Mouse (Mus musculus): Measurements from ENCODE around the gene Nes. TPM values are rescaled to one million over a fixed set of nuclear protein-coding genes. Genes with fewer than 3 reads are reported as not detected.

Nes gene
- 2.1 TPM for polyA plus RNA-seq (2014; fragmentation: Illumina TruSeq; extraction: RNeasy Lipid Tissue Mini Kit (QIAGEN cat#74804); ENCODE audit: low replicate concordance)

DNA sequence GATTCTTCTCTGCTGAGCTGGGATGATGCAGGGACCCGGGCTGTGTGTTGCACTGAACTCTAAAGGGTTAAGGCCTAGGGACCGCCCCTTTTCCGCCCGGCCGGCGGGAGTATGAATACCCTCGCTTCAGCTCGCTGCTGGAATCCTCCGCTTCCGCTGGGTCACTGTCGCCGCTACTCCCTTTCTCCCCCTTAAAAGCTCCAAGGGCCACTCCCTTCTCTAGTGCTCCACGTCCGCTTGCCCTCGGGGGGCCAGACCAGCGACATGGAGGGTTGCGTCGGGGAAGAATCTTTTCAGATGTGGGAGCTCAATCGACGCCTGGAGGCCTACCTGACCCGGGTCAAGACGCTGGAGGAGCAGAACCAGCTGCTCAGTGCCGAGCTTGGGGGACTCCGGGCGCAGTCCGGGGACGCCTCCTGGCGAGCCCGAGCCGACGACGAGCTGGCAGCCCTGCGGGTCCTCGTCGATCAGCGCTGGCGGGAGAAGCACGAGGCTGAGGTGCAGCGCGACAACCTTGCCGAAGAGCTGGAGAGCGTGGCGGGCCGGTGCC, at the start of gene Nes:
Gene Nes, plus strand, starts transcription at position 140 of the 550 bp plus-strand sequence.

DNA sequence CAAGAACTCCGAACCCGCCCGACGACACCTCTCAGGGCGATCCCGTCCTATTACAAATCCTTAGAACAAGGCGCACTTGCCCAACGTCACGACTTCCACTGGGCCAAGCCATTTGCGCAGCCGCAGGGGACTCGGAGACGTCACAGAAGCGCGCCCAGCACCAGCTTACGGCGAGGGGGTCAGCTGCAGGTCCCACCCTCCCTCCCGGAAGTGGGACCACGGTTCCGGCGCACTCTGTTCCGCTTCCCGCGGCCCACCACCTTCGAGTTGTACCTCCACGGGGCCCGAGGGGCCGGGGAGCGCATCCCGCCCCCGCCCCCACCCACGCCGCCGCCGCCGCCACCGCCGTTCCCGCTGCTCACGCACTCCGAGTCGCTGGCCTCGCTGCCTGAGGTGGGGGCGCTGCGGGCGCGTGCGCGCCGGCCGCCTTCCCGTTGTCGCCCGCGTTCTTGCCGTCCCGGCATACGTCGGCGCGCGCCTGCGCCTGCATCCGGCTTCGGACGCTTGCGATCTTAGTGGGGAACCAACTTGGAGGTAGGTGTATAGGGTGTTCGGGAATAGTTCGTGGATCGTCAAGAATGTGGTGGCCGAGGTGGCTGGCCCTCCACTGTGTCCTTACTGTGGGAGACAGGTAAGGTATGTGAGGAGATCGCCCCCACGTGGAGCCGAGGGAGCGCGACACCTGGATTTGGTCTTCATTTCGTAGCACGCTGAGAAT, 40.6 kb upstream of the Nes start, which contains the start of the genes Isg20l2 and Rrnad1:
Gene Isg20l2, plus strand, starts transcription at position 237 of the 718 bp plus-strand sequence.
Gene Rrnad1, minus strand, starts transcription at position 640 of the 718 bp plus-strand sequence.

DNA sequence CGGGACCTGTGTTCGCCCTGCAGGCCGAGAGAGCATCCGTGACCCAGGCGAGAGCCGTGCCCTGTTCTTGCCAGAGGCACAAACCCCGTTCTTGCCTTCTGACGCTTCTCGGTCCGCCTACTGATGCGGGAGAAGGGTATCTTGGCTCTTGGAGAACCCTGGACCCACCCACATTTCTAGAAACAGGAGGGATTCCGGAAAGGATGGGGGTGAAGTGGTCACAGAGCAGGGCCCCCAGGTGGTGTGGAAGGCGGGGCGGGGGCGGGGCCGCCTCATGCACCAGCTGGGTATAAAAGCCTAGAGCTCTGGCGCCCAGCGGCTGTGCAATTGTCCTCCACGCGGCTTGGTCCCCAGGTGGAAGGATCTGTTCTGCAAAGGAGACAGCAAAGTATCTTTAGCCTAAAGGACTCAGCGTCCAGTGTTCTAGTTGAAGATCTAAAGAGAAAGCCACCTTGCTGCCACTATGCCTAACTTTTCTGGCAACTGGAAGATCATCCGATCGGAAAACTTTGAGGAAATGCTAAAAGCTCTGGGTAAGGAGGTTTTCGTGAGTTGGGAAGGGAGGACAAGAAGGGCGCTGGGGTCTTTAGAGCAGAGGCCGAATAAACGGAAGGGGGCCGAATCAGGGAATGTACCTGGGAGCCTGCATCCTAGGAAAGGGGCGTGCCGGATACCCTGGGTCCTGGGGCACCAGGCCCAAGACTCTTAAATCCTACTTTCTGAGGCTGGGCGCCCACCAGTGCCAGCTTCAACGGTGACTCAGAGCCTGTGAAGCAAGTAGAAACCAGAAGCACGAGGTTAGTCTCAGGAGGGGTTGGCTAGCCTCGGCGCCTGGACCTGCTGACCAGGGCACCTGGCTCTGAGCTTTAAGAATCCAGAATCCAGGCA, 22.3 kb upstream of the Nes start, which contains the start of gene Crabp2:
Gene Crabp2, plus strand, starts transcription at position 289 of the 888 bp plus-strand sequence.

DNA sequence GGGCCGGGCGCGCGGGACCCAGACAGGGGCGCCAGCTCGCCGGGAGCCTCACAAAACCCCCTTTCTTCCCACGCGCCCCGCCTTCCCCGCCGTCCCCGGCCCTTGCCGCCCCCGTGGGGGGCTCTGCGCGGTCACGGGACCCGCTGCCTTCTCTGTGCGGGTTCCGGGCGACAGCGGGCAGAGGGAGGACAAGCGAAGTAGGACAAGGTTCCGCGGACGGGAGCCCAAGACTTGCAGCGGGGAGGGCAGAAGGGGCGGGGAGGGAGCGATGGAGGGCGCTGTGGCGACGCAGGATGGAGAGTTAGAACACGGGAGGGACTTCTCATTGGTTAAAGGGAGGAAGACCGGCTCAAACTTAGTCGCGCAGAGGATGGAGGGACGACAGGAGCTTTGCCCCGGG, 29.3 kb downstream of the Nes start, which contains the start of gene Bcan:
Gene Bcan, minus strand, starts transcription at position 50 of the 400 bp plus-strand sequence.

DNA sequence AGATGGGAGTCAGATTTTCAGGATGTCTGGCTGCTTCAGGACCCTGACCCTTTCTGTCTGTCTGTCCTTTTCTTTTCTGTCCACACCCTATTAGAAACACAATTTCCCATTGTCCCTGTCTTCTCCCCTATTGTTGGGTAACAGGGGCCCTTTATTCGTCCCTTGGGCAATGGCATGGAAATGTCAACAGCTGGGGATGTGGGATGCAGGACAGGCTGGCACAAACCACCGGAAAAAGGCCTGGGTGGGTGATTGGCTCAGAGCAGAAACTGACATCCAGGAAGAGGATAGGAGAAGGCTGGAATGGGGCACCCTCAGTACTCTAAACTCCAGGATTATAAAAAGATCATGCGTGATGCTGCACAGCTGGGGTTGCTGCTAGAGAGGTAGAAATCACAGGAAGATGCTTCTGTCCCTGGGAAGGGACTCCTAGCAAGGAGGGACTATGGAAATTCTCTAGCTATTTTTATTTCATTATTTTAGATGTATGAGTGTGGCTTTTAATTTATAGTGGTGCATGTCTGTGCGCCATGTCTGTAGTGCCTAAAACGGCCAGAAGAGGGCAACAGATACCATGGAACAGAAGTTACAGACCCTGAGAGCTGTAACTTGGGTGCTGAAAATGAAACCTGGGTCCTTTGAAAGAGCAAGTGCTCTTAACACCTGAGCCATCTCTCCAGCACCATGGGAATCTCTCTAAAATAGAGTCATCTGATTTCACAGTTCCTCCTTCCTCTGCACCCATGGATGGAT, 56.7 kb downstream of the Nes start, which contains the start of gene Hapln2:
Gene Hapln2, minus strand, starts transcription at position 150 of the 753 bp plus-strand sequence.

Other genes starting within 250 kb of the Nes start
- gene Lrrc71, start 222.5 kb upstream of the Nes start, polyA plus RNA-seq (2014; fragmentation: Illumina TruSeq; extraction: RNeasy Lipid Tissue Mini Kit (QIAGEN cat#74804); ENCODE audit: low replicate concordance): not detected
- gene Ntrk1, start 175.9 kb upstream of the Nes start, polyA plus RNA-seq (2014; fragmentation: Illumina TruSeq; extraction: RNeasy Lipid Tissue Mini Kit (QIAGEN cat#74804); ENCODE audit: low replicate concordance): not detected
- gene Insrr, start 174.1 kb upstream of the Nes start, polyA plus RNA-seq (2014; fragmentation: Illumina TruSeq; extraction: RNeasy Lipid Tissue Mini Kit (QIAGEN cat#74804); ENCODE audit: low replicate concordance): not detected
- gene Pear1, start 146.8 kb upstream of the Nes start, polyA plus RNA-seq (2014; fragmentation: Illumina TruSeq; extraction: RNeasy Lipid Tissue Mini Kit (QIAGEN cat#74804); ENCODE audit: low replicate concordance): 0.26 TPM
- gene Sh2d2a, start 124.3 kb upstream of the Nes start, polyA plus RNA-seq (2014; fragmentation: Illumina TruSeq; extraction: RNeasy Lipid Tissue Mini Kit (QIAGEN cat#74804); ENCODE audit: low replicate concordance): 0.41 TPM
- 1.0 TPM for gene Prcc, start 85.5 kb upstream of the Nes start, polyA plus RNA-seq (2014; fragmentation: Illumina TruSeq; extraction: RNeasy Lipid Tissue Mini Kit (QIAGEN cat#74804); ENCODE audit: low replicate concordance)
- gene Hdgf, start 64.8 kb upstream of the Nes start, polyA plus RNA-seq (2014; fragmentation: Illumina TruSeq; extraction: RNeasy Lipid Tissue Mini Kit (QIAGEN cat#74804); ENCODE audit: low replicate concordance): 96.9 TPM
- 154 TPM for gene Mrpl24, start 51.6 kb upstream of the Nes start, polyA plus RNA-seq (2014; fragmentation: Illumina TruSeq; extraction: RNeasy Lipid Tissue Mini Kit (QIAGEN cat#74804); ENCODE audit: low replicate concordance)
- gene Isg20l2, start 40.8 kb upstream of the Nes start, polyA plus RNA-seq (2014; fragmentation: Illumina TruSeq; extraction: RNeasy Lipid Tissue Mini Kit (QIAGEN cat#74804); ENCODE audit: low replicate concordance): 19.9 TPM
- 5.8 TPM for gene Rrnad1, start 40.4 kb upstream of the Nes start, polyA plus RNA-seq (2014; fragmentation: Illumina TruSeq; extraction: RNeasy Lipid Tissue Mini Kit (QIAGEN cat#74804); ENCODE audit: low replicate concordance)
- not detected for gene Crabp2, start 22.4 kb upstream of the Nes start, polyA plus RNA-seq (2014; fragmentation: Illumina TruSeq; extraction: RNeasy Lipid Tissue Mini Kit (QIAGEN cat#74804); ENCODE audit: low replicate concordance)
- not detected for gene Bcan, start 29.2 kb downstream of the Nes start, polyA plus RNA-seq (2014; fragmentation: Illumina TruSeq; extraction: RNeasy Lipid Tissue Mini Kit (QIAGEN cat#74804); ENCODE audit: low replicate concordance)
- gene Hapln2, start 56.5 kb downstream of the Nes start, polyA plus RNA-seq (2014; fragmentation: Illumina TruSeq; extraction: RNeasy Lipid Tissue Mini Kit (QIAGEN cat#74804); ENCODE audit: low replicate concordance): not detected
- 3.5 TPM for gene Gpatch4, start 72.0 kb downstream of the Nes start, polyA plus RNA-seq (2014; fragmentation: Illumina TruSeq; extraction: RNeasy Lipid Tissue Mini Kit (QIAGEN cat#74804); ENCODE audit: low replicate concordance)
- gene Naxe, start 87.4 kb downstream of the Nes start, polyA plus RNA-seq (2014; fragmentation: Illumina TruSeq; extraction: RNeasy Lipid Tissue Mini Kit (QIAGEN cat#74804); ENCODE audit: low replicate concordance): 6.2 TPM
- not detected for gene Ttc24, start 107.2 kb downstream of the Nes start, polyA plus RNA-seq (2014; fragmentation: Illumina TruSeq; extraction: RNeasy Lipid Tissue Mini Kit (QIAGEN cat#74804); ENCODE audit: low replicate concordance)
- 0.85 TPM for gene Iqgap3, start 110.9 kb downstream of the Nes start, polyA plus RNA-seq (2014; fragmentation: Illumina TruSeq; extraction: RNeasy Lipid Tissue Mini Kit (QIAGEN cat#74804); ENCODE audit: low replicate concordance)
- gene Mef2d, start 171.3 kb downstream of the Nes start, polyA plus RNA-seq (2014; fragmentation: Illumina TruSeq; extraction: RNeasy Lipid Tissue Mini Kit (QIAGEN cat#74804); ENCODE audit: low replicate concordance): 7.2 TPM

Data from small intestine, adult 10 weeks (tissue).